ENCODE assay signal across 26 mouse cellular contexts in genomic region chr6:115284153-115284552, GRCm38 (mm10). TPM values are rescaled to one million over a fixed set of nuclear protein-coding genes. Genes with fewer than 3 reads are reported as not detected.
DNase-seq lines count a peak whose midpoint lies in the region; ATAC-seq and TF ChIP-seq lines count a peak whose summit lies in the region.
"Had no signal": no experiment of that assay in that cellular context is flagged by ENCODE, and none has a peak within 500 bp of the region (broad histone marks: within the 10 kb centered on the region; RNA-seq: fewer than 3 reads in every experiment).

No protein-coding gene starts in this region.

- POLR2A ChIA-PET in Patski (lab: Charles Lee) = interaction anchor here (0.6 kb wide), 1 partner anchor 33 kb away, joined by 3 read pairs; no protein-coding TSS in a partner anchor

- TF ChIP-seq POLR2A in kidney, adult 2 months (IDR thresholded peaks at IDR 0.05; ENCODE audit: low read depth, low read length) = no peak
- TF ChIP-seq POLR2A in cerebellum, adult 2 months (IDR thresholded peaks at IDR 0.05; ENCODE audit: borderline replicate concordance, insufficient read depth, low read length) = no peak

- H3K4me1 ChIP-seq in kidney, adult 2 months (ENCODE audit: control insufficient read depth, insufficient read depth, low read length) = no peaks in the 10 kb centered on the region
- H3K4me1 ChIP-seq in cerebellum, adult 2 months (ENCODE audit: control insufficient read depth, insufficient read depth, low read length) = no peaks in the 10 kb centered on the region
- H3K4me1 ChIP-seq: embryonic facial prominence, embryonic 13.5 days; hindbrain, embryonic 15.5 days; neural tube, embryonic 12.5 days had no signal

- no peaks in the 10 kb centered on the region for H3K36me3 ChIP-seq in kidney, adult 2 months (ENCODE audit: control insufficient read depth, insufficient read depth, low read length)
- H3K36me3 ChIP-seq: embryonic facial prominence, embryonic 13.5 days; heart, embryonic 13.5 days; neural tube, embryonic 12.5 days had no signal

- CTCF ChIA-PET in Patski (lab: Charles Lee) = interaction anchor here (1.0 to 2.6 kb wide), 4 partner anchors 9 to 33 kb away, joined by 3 to 8 read pairs (median 4); no protein-coding TSS in a partner anchor

- peak; percentile 12 for DNase-seq in kidney, adult 2 months
- no peak for DNase-seq in kidney, adult 18-20 months
- peak; percentile 46 for DNase-seq in Patski (ENCODE audit: low read depth, low spot score)
- peak; percentile 8 for DNase-seq in induced T-regulatory cell, adult 2 months (ENCODE audit: low read depth)
- DNase-seq in cerebellum, postnatal 4 days (ENCODE audit: low spot score in 2 of 2) = no peak
- DNase-seq in cerebellum, adult 2 months = no peak
- no peak for DNase-seq in adrenal gland, adult 2 months
- DNase-seq: cerebellum, postnatal 10 days; gastrocnemius, adult 2 months; heart, postnatal 4 days; kidney, adult 11 months; kidney, postnatal 14 days; left cerebral cortex, postnatal 4 days; liver; right cerebral cortex, adult 18-20 months had no signal

- H3K4me3 ChIP-seq in kidney, adult 2 months (ENCODE audit: insufficient read depth, low read depth, low read length) = no peak overlapping the region
- no peak overlapping the region for H3K4me3 ChIP-seq in cerebellum, adult 2 months (replicated peaks; ENCODE audit: insufficient read depth, low read depth, low read length)
- H3K4me3 ChIP-seq: embryonic facial prominence, embryonic 13.5 days; gastrocnemius, adult 2 months; heart, embryonic 13.5 days; hindbrain, embryonic 15.5 days; left cerebral cortex, adult 2 months; megakaryocyte, embryonic 14.5 days; neural tube, embryonic 12.5 days had no signal

- no peak for TF ChIP-seq CTCF in kidney, adult 2 months (conservative IDR thresholded peaks at IDR 0.05; ENCODE audit: insufficient read depth, insufficient read length, low read depth, low read length)
- no peak for TF ChIP-seq CTCF in Patski (IDR thresholded peaks at IDR 0.05)
- TF ChIP-seq CTCF in cerebellum, adult 2 months (IDR thresholded peaks at IDR 0.05; ENCODE audit: borderline replicate concordance, insufficient read depth, low read depth, low read length) = no peak

- in situ Hi-C loops in Patski (cut with MboI; ENCODE audit: low pct_unique_long_range_greater_than_20kb) = no loop called here

- WGBS in kidney, adult 2 months = 88% methylated on average over 2 of the region's 2 CpGs
- 92% methylated on average over 2 of the region's 2 CpGs for WGBS in cerebellum, adult 2 months

- no peaks in the 10 kb centered on the region for H3K27me3 ChIP-seq in kidney, adult 2 months (replicated peaks; ENCODE audit: control insufficient read depth, insufficient read depth, low read length)
- H3K27me3 ChIP-seq in Patski = no peaks in the 10 kb centered on the region
- no peaks in the 10 kb centered on the region for H3K27me3 ChIP-seq in cerebellum, adult 2 months (ENCODE audit: control insufficient read depth, insufficient read depth, low read length)
- H3K27me3 ChIP-seq: embryonic facial prominence, embryonic 13.5 days; hindbrain, embryonic 15.5 days; neural tube, embryonic 12.5 days had no signal

- ATAC-seq in Patski = peak; percentile 54
- ATAC-seq: lung, postnatal 0 days; midbrain, embryonic 16.5 days had no signal

- no peak overlapping the region for H3K27ac ChIP-seq in kidney, adult 2 months (ENCODE audit: insufficient read depth, low read depth, low read length)
- H3K27ac ChIP-seq in cerebellum, adult 2 months (ENCODE audit: insufficient read depth, low read length) = no peak overlapping the region
- H3K27ac ChIP-seq: embryonic facial prominence, embryonic 13.5 days; gastrocnemius, adult 2 months; heart, embryonic 13.5 days; hindbrain, embryonic 15.5 days; left cerebral cortex, adult 2 months; neural tube, embryonic 12.5 days had no signal

RNA-seq across cellular contexts. Expression of gene Timp4, which starts 32.1 kb away (rescaled TPM):
- polyA plus RNA-seq in kidney, adult 2 months (2012; rRNA removed) = 1.2 and 1.9 TPM in 2 replicates
- 0.08 TPM for polyA plus RNA-seq in Patski (2021)
- polyA plus RNA-seq in cerebellum, adult 2 months (2012; rRNA removed) = 111 and 118 TPM in 2 replicates
- 1 to 10 TPM; 4.4 to 7.1 TPM for total RNA-seq in adrenal gland, adult 2 months (2021)
- 23.6 and 30.8 TPM in 2 replicates for polyA plus RNA-seq in adrenal gland, adult 2 months (2012; rRNA removed)
- polyA plus RNA-seq: liver, embryonic 16.5 days had no signal

RNA-seq across cellular contexts. Expression of gene Gm17482, which starts 57.0 kb away (rescaled TPM):
- not detected in 2 replicates for polyA plus RNA-seq in kidney, adult 2 months (2012; rRNA removed)
- polyA plus RNA-seq in Patski (2021) = not detected
- not detected in 2 replicates for polyA plus RNA-seq in cerebellum, adult 2 months (2012; rRNA removed)
- total RNA-seq in adrenal gland, adult 2 months (2021) = not detected
- polyA plus RNA-seq in adrenal gland, adult 2 months (2012; rRNA removed) = not detected in 2 replicates
- total RNA-seq: gastrocnemius, adult 2 months; heart, postnatal 4 days; layer of hippocampus, adult 8-10 months; left cerebral cortex, adult 2 months; left cerebral cortex, postnatal 4 days had no signal
- polyA plus RNA-seq: embryonic facial prominence, embryonic 13.5 days; gonadal fat pad, adult 2 months; heart, embryonic 13.5 days; hindbrain, embryonic 15.5 days; liver, embryonic 16.5 days; lung, postnatal 0 days; midbrain, embryonic 16.5 days; neural tube, embryonic 12.5 days had no signal

Comparison
In these comparisons a context has a peak if more than half of its experiments do, and no peak if none do; other contexts are left out.
1. DNase-seq: peak in kidney, adult 2 months (single experiment), Patski (single experiment) and induced T-regulatory cell, adult 2 months (single experiment); none in kidney, adult 18-20 months (single experiment), cerebellum, postnatal 4 days (0 of 2), cerebellum, adult 2 months (0 of 2) and adrenal gland, adult 2 months (single experiment).